Mouse (Mus musculus): ENCODE data around the gene Rnf19b.

Gene Rnf19b

GRCm38 (mm10) chr4:129034706-129035660 lies 23.1 kb upstream of the Rnf19b start:
- in situ Hi-C loops (cut with MboI, MseI): no loop called here

DNA sequence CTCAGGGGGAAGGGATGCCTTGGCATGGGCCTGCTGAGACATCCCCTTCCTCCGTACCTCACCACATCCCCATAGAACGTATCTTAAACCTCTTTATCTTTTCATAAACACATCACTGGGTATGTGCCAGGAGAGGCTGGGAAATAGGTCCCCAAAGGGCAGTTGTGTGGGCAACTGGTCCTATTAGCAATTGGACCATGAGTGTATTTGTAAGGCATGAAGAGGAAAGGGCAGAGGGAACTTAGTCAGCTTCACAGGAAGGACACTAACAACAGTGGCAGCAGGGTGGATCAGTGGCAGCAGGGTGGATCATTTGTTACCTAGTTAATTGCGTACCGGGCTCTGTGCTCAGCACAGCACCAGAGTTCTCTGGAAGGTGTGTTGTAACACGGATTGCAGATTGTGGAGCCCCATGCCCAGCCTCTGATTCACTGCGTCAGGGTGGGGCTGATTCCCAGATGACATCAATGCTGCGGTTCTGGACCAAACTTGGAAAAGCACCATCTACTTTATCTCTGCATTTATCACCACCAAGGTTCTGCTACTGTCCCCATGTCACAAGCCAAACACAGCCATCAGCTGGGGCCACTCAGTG lies 22.1 kb upstream of the Rnf19b start:
- in situ Hi-C loops (cut with MboI, MseI): no loop called here

GRCm38 (mm10) chr4:129047721-129048421 lies 10.2 kb upstream of the Rnf19b start:
- in situ Hi-C loops (cut with MboI, MseI): loop anchor here (10.0 kb wide), 1 partner anchor 1753 kb away; no protein-coding TSS in a partner anchor

GRCm38 (mm10) chr4:129048501-129049305 lies 9.4 kb upstream of the Rnf19b start:
- in situ Hi-C loops (cut with MboI, MseI): loop anchor here (10.0 kb wide), 1 partner anchor 1754 kb away; no protein-coding TSS in a partner anchor

GRCm38 (mm10) chr4:129049306-129050011 lies 8.6 kb upstream of the Rnf19b start:
- in situ Hi-C loops (cut with MboI, MseI): loop anchor here (10.0 to 25.0 kb wide), 2 partner anchors 1755 to 1863 kb away; partner anchors contain the start of gene Laptm5

DNA sequence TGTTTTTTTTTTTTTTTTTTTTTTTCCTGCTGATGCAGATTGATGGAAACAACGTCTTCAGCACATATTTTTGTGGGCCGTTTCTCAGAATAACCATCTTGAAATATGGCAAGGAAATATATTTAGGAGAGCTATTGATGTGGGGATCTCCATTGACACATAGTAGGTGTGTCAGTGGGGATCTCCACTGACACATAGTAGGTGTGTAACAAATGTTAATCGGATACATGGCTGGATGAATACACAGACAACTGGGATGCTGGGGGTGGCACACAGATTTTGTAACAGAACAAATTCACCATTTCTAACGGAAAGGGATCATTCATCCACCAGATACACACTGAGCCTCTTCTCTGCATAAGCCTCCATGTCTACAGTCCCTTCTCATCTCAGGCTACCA lies 7.7 kb upstream of the Rnf19b start:
- in situ Hi-C loops (cut with MboI, MseI): loop anchor here (25.0 kb wide), 1 partner anchor 1862 kb away; the partner anchor contains the start of gene Laptm5

DNA sequence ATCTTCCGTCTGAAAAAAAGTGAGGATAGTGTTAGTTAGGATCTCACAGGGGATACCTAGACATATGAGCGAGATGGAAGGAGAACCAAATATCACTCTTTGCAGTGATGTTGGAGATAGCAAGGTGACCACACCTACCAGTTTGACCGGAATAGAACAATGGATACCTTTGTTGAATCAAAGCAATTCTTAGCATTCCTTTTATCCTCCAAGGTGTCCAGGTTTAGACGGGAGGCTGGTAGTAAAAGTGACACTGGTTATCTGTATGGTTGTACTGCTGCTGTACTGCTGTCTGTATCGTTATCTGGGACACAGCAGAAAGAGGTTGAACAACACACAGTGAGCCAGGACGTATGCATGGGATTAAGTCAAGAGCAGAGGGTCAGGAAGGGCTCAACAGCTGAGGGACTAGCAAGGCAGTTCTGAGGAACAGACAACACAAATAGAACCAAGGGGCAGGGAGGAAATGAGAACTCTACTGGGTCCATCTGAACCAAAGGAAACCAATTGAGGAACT lies 7.1 kb upstream of the Rnf19b start:
- in situ Hi-C loops (cut with MboI, MseI): loop anchor here (25.0 kb wide), 1 partner anchor 1861 kb away; the partner anchor contains the start of gene Laptm5

- in situ Hi-C loops (cut with MboI, MseI): loop anchor here (25.0 kb wide), 1 partner anchor 1861 kb away; the partner anchor contains the start of gene Laptm5
These were observed 6.4 kb upstream of the Rnf19b start for GRCm38 (mm10) chr4:129051461-129052183.

GRCm38 (mm10) chr4:129054757-129055156 lies 3.3 kb upstream of the Rnf19b start:
- in situ Hi-C loops (cut with MboI, MseI): loop anchor here (25.0 kb wide), 1 partner anchor 1858 kb away; the partner anchor contains the start of gene Laptm5

GRCm38 (mm10) chr4:129055562-129055961 lies 2.5 kb upstream of the Rnf19b start:
- in situ Hi-C loops (cut with MboI, MseI): loop anchor here (25.0 kb wide), 1 partner anchor 1857 kb away; the partner anchor contains the start of gene Laptm5

GRCm38 (mm10) chr4:129057533-129058206 lies 401 bp upstream of the Rnf19b start:
- in situ Hi-C loops (cut with MboI, MseI): loop anchor here (25.0 kb wide), 1 partner anchor 1855 kb away; the partner anchor contains the start of gene Laptm5

GRCm38 (mm10) chr4:129059125-129059551 lies 1.1 kb downstream of the Rnf19b start:
- in situ Hi-C loops (cut with MboI, MseI): loop anchor here (25.0 kb wide), 1 partner anchor 1853 kb away; the partner anchor contains the start of gene Laptm5

- in situ Hi-C loops (cut with MboI, MseI): loop anchor here (25.0 kb wide), 1 partner anchor 1852 kb away; the partner anchor contains the start of gene Laptm5
These were observed 1.9 kb downstream of the Rnf19b start for GRCm38 (mm10) chr4:129059922-129060321.

- in situ Hi-C loops (cut with MboI, MseI): loop anchor here (25.0 kb wide), 1 partner anchor 1851 kb away; the partner anchor contains the start of gene Laptm5
These were observed 3.4 kb downstream of the Rnf19b start for GRCm38 (mm10) chr4:129061486-129061885.

GRCm38 (mm10) chr4:129062281-129063075 lies 4.4 kb downstream of the Rnf19b start:
- in situ Hi-C loops (cut with MboI, MseI): loop anchor here (25.0 kb wide), 1 partner anchor 1850 kb away; the partner anchor contains the start of gene Laptm5

GRCm38 (mm10) chr4:129065688-129066236 lies 7.7 kb downstream of the Rnf19b start:
- in situ Hi-C loops (cut with MboI, MseI): loop anchor here (25.0 kb wide), 1 partner anchor 1847 kb away; the partner anchor contains the start of gene Laptm5

All from T-helper 2 cell (primary cell).